Mouse (Mus musculus) liver, postnatal 0 days (tissue): ENCODE measurements around the gene Grik4.

Source experiments
- CTCF ChIP-seq: sonication (generic); IDR thresholded peaks from 2 replicates; pipeline ENCODE4 v1.5.1; 2016; ENCODE audit warnings: antibody characterized with exemption, low read depth
- EP300 ChIP-seq: IDR thresholded peaks from 2 replicates; pipeline ENCODE4 v1.6.1; 2016; ENCODE audit warnings: antibody characterized with exemption, low read depth, mild to moderate bottlenecking

DNA sequence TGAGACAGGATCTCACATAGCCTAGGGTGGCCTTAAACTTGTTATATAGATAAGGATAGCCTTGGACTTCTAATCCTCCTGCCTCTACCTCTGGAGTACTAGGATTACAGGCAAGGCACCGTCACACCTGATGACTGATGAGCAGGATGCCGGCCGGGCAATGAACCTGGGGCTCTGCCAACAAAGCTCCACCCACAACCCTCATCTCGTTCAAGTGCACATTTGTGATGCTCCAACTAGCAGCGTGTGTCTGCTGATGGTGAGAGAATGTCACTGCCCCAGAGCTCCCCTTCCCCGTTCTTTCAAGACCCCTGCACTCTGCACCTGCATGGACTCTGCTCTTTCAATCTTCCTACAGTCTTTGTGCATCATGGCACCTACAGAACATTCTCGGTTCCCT lies 12.1 kb downstream of the Grik4 start:
- TF ChIP-seq CTCF (no peak), EP300 (no peak)
